Mouse (Mus musculus) megakaryocyte, adult 5-6 weeks (primary cell): ENCODE measurements around the gene Glmn. TPM values are rescaled to one million over a fixed set of nuclear protein-coding genes. Genes with fewer than 3 reads are reported as not detected.

ENCODE experiments used
- ATAC-seq: 2 replicates; pipeline ENCODE4 v1.8.0; 2016; ENCODE audit warnings: mild to moderate bottlenecking, inconsistent platforms; ENCODE audit not compliant: poor library complexity, severe bottlenecking
- total RNA-seq, 2 experiments: library from RNA; stranded (forward) in 1 of 2; stranded (reverse) in 1 of 2; fragments of 153-499, 151-499 nt in 1 of 2; fragments of 221-1000, 200-1000 nt in 1 of 2; gene quantifications; 2 replicates each; pipeline versions ENCODE4 v1.2.3 to v1.2.4; 2015 to 2017

Gene Glmn
- total RNA-seq, 2 experiments from 2014 or later: 3.9 to 6.6 TPM

- no peak for ATAC-seq
Observed at GRCm38 (mm10) chr5:107518602-107519001, 79.1 kb downstream of the Glmn start.

- no peak for ATAC-seq
Observed at GRCm38 (mm10) chr5:107516087-107516486, 81.6 kb downstream of the Glmn start.

DNA sequence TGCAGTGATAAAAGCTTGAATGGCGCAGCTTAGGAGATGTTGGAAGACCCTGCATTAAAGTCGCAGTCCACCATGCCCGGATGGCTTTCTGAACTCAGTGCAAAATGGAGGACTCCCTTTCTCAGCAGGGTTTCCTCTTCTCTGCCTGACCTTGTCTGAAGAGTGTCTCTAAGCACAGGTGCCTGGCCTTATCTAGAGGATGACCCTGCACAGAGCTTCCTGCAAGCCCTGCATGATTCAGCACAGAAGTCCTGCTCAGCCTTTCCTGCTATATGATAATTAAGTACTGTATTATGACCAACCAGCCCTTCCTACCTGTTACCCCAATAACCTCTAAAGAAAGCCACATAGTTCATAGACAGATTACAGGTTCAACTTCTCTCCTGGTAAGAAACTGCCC is 82.2 kb downstream of the Glmn start:
- no peak for ATAC-seq

DNA sequence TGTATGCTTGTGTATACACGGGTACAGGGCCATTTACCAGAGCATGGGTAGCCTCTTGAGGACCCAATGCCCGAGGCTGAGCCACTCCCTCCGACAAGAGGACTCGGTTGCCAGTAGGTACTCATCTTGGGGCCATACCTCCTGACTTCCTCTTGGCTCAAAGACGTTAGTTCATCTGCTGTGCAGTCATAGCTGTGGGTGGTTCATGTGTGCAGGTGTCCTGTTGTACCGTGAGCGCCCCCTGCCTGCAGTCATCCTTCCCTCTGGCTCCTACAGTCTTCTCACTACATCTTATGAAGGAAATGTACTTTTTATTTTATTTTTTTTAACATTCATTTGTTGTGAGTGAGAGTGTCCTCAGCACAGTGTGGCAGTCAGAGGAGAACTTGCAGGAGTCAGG is 84.1 kb downstream of the Glmn start:
- ATAC-seq: peak; percentile 98

- no peak for ATAC-seq
Observed at GRCm38 (mm10) chr5:107511326-107511725, 86.4 kb downstream of the Glmn start.

- no peak for ATAC-seq
Observed at GRCm38 (mm10) chr5:107510503-107510902, 87.2 kb downstream of the Glmn start.

DNA sequence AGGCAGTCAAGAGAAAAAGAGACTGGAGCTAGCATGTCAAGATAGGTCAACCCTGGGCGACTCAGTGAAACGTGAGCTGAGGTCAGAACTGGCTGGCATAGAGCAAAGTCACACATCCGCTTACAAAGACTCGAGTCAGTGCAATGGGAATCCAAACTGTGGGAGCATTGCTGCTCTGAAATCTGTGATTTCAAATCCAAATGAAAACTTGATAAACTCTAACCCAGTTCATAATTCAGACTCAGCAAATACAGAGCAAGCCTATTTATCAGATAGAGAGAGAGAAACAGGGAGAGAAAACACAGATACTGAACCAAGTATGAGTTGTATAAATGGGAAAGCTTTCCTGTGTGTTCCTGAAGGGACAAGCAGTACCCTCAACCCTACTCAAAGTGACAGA is 90.4 kb downstream of the Glmn start, which contains the start of gene Gm42669:
Gene Gm42669 (plus strand): TSS at position 301 of the 400 bp plus-strand sequence.
- ATAC-seq: no peak

GRCm38 (mm10) chr5:107500741-107501140 is 96.9 kb downstream of the Glmn start:
- ATAC-seq: no peak

- ATAC-seq: no peak
Observed at GRCm38 (mm10) chr5:107499891-107500535, 97.7 kb downstream of the Glmn start.

Other genes with a start within 250 kb of the Glmn start
- gene Ephx4, start 195.2 kb downstream of the Glmn start, total RNA-seq (2015): not detected in 2 replicates
- gene Ephx4, start 195.2 kb downstream of the Glmn start, total RNA-seq (2017): not detected in 2 replicates
- not detected in 2 replicates for gene Lpcat2b, start 166.3 kb downstream of the Glmn start, total RNA-seq (2015)
- not detected in 2 replicates for gene Lpcat2b, start 166.3 kb downstream of the Glmn start, total RNA-seq (2017)
- gene Btbd8, start 159.9 kb downstream of the Glmn start, total RNA-seq (2015): 1.7 and 2.7 TPM in 2 replicates
- gene Btbd8, start 159.9 kb downstream of the Glmn start, total RNA-seq (2017): 0.99 and 2.0 TPM in 2 replicates
- gene Gm42669, start 90.3 kb downstream of the Glmn start, total RNA-seq (2015): not detected in 2 replicates
- gene Gm42669, start 90.3 kb downstream of the Glmn start, total RNA-seq (2017): 0.04 TPM in 1 of 2 replicates, not detected in the other
- not detected in 2 replicates for gene 1700028K03Rik, start 63.2 kb downstream of the Glmn start, total RNA-seq (2015)
- gene 1700028K03Rik, start 63.2 kb downstream of the Glmn start, total RNA-seq (2017): not detected in 2 replicates
- 8.2 and 10.1 TPM in 2 replicates for gene Rpap2, start 515 bp downstream of the Glmn start, total RNA-seq (2015)
- 9.9 and 11.7 TPM in 2 replicates for gene Rpap2, start 515 bp downstream of the Glmn start, total RNA-seq (2017)
- gene Gfi1, start 128.1 kb upstream of the Glmn start, total RNA-seq (2015): 1.0 and 3.6 TPM in 2 replicates
- 2.2 and 3.7 TPM in 2 replicates for gene Gfi1, start 128.1 kb upstream of the Glmn start, total RNA-seq (2017)
- not detected in 2 replicates for gene Ube2d2b, start 232.2 kb upstream of the Glmn start, total RNA-seq (2015)
- gene Ube2d2b, start 232.2 kb upstream of the Glmn start, total RNA-seq (2017): 0.07 TPM in 1 of 2 replicates, not detected in the other